Mouse (Mus musculus) heart, embryonic 16.5 days (tissue): ENCODE data around the gene Ifit3. TPM values are rescaled to one million over a fixed set of nuclear protein-coding genes. Genes with fewer than 3 reads are reported as not detected.
"Not testable (repeated sequence)": the region's sequence is repeated elsewhere in the genome, so short reads cannot be mapped to it uniquely, and the experiment has no call there.

ENCODE experiments used
- ATAC-seq: fragments of 200-750 bp; cut with Nextera tagmentation; replicated peaks from 2 replicates; pipeline ENCODE4 v1.8.0; 2017; ENCODE audit warnings: moderate number of reproducible peaks; ENCODE audit not compliant: insufficient read depth, low FRiP score; ENCODE audit errors: extremely low read depth
- H3K27ac ChIP-seq: fragments of 300-500 bp; sonication (generic); 2 replicates; pipeline ENCODE4 v1.5.1; 2014; ENCODE audit warnings: mild to moderate bottlenecking, low read length, control low read depth, moderate library complexity
- H3K27me3 ChIP-seq: fragments of 300-500 bp; sonication (generic); 2 replicates; pipeline ENCODE4 v1.6.1; 2014; ENCODE audit warnings: low read length, mixed read lengths; ENCODE audit not compliant: control insufficient read depth, insufficient read depth
- H3K36me3 ChIP-seq: fragments of 300-500 bp; sonication (generic); 2 replicates; pipeline ENCODE4 v1.6.1; 2014; ENCODE audit not compliant: control insufficient read depth, insufficient read depth
- H3K4me1 ChIP-seq: fragments of 300-500 bp; sonication (generic); 2 replicates; pipeline ENCODE4 v1.6.1; 2014; ENCODE audit warnings: low read length, mixed read lengths; ENCODE audit not compliant: control insufficient read depth, insufficient read depth
- H3K4me2 ChIP-seq: fragments of 300-500 bp; sonication (generic); 2 replicates; pipeline ENCODE4 v1.6.1; 2014; ENCODE audit warnings: low read depth, mild to moderate bottlenecking, control low read depth, low read length
- H3K4me3 ChIP-seq: fragments of 300-500 bp; sonication (generic); 2 replicates; pipeline ENCODE4 v1.5.1; 2014; ENCODE audit warnings: mild to moderate bottlenecking, control low read depth, low read length
- H3K9ac ChIP-seq: fragments of 300-500 bp; sonication (generic); 2 replicates; pipeline ENCODE4 v1.6.1; 2014; ENCODE audit warnings: low read length, control low read depth
- H3K9me3 ChIP-seq: fragments of 300-500 bp; sonication (generic); replicated peaks from 2 replicates; pipeline ENCODE4 v1.6.1; 2016; ENCODE audit warnings: low read length; ENCODE audit not compliant: control insufficient read depth
- WGBS: fragments of 180-500 bp; shearing (Covaris S2); extraction: QIAGEN DNeasy Blood & Tissue Kit; methylation state at CpG from one replicate; pipeline ENCODE4 v1.1.7; 2014; 5-methylcytosine and 5-hydroxymethylcytosine counted together
- polyA plus RNA-seq: library from polyadenylated mRNA; unstranded; fragments of >200 nt; fragmentation: Nextera tagmentation; extraction: Ambion mirVana; gene quantifications from 2 replicates; pipeline ENCODE4 v1.2.1, GENCODE M21; 2015

Ifit3 gene
- polyA plus RNA-seq, 1 experiment from 2014 or later, result 3.7 TPM

GRCm38 (mm10) chr19:34601888-34602287 lies 18.6 kb downstream of the Ifit3 start, which contains the start of gene Ifit1bl1:
Gene Ifit1bl1, minus strand, starts transcription at chr19:34601956.
- H3K27me3 ChIP-seq, H3K36me3 ChIP-seq, H3K4me3 ChIP-seq, H3K4me2 ChIP-seq, ATAC-seq, H3K27ac ChIP-seq, H3K9me3 ChIP-seq, H3K9ac ChIP-seq: not testable (repeated sequence)
- H3K4me1 ChIP-seq, result peaks cover 13% of the 10 kb centered on the region
- 58% methylated on average over 1 of the region's 1 CpGs for WGBS

GRCm38 (mm10) chr19:34605472-34605871 lies 22.1 kb downstream of the Ifit3 start:
- no peak overlapping the region for H3K27ac ChIP-seq
- H3K4me1 ChIP-seq, result peaks cover 3% of the 10 kb centered on the region; the same call in 1 of the 2 replicates
- ATAC-seq, result no peak
- H3K36me3 ChIP-seq, result no peaks in the 10 kb centered on the region
- H3K9ac ChIP-seq, result no peak overlapping the region
- WGBS, result 86% methylated on average over 3 of the region's 3 CpGs
- H3K27me3 ChIP-seq, result no peaks in the 10 kb centered on the region
- no peak overlapping the region for H3K4me2 ChIP-seq
- no peak overlapping the region for H3K4me3 ChIP-seq
- no peaks in the 10 kb centered on the region for H3K9me3 ChIP-seq

- H3K27ac ChIP-seq, result peak within 1 kb of the TSS; percentile 46; the same call in 1 of the 2 replicates
- 27% methylated on average over 4 of the region's 4 CpGs for WGBS
- not testable (repeated sequence) for H3K27me3 ChIP-seq, H3K4me3 ChIP-seq, H3K9ac ChIP-seq, H3K9me3 ChIP-seq, H3K4me2 ChIP-seq, H3K4me1 ChIP-seq, H3K36me3 ChIP-seq
- peak; percentile 49 for ATAC-seq
Observed at GRCm38 (mm10) chr19:34607237-34608051, 24.1 kb downstream of the Ifit3 start, which contains the start of gene Ifit3b. Gene Ifit3b, plus strand, starts transcription at chr19:34607970.

- H3K36me3 ChIP-seq, H3K27ac ChIP-seq, ATAC-seq, H3K4me3 ChIP-seq, H3K9me3 ChIP-seq, H3K4me1 ChIP-seq, H3K4me2 ChIP-seq, H3K27me3 ChIP-seq, H3K9ac ChIP-seq: not testable (repeated sequence)
- 66% methylated on average over 3 of the region's 3 CpGs for WGBS
Observed at GRCm38 (mm10) chr19:34610118-34610517, 26.8 kb downstream of the Ifit3 start.

- H3K4me1 ChIP-seq, ATAC-seq, H3K36me3 ChIP-seq, H3K27ac ChIP-seq, H3K4me2 ChIP-seq, H3K9ac ChIP-seq, H3K27me3 ChIP-seq, H3K9me3 ChIP-seq, H3K4me3 ChIP-seq: not testable (repeated sequence)
- WGBS, result 69% methylated on average over 5 of the region's 11 CpGs
Observed at GRCm38 (mm10) chr19:34612243-34613001, 29.1 kb downstream of the Ifit3 start.

GRCm38 (mm10) chr19:34620871-34621270 lies 37.5 kb downstream of the Ifit3 start:
- no peaks in the 10 kb centered on the region for H3K36me3 ChIP-seq
- no peak overlapping the region for H3K4me3 ChIP-seq
- no peaks in the 10 kb centered on the region for H3K9me3 ChIP-seq
- 88% methylated on average over 5 of the region's 5 CpGs for WGBS
- no peak overlapping the region for H3K27ac ChIP-seq
- no peak overlapping the region for H3K4me2 ChIP-seq
- H3K4me1 ChIP-seq, result no peaks in the 10 kb centered on the region
- H3K9ac ChIP-seq, result no peak overlapping the region
- no peaks in the 10 kb centered on the region for H3K27me3 ChIP-seq
- ATAC-seq, result no peak

- WGBS, result 87% methylated on average over 6 of the region's 6 CpGs
- Histone ChIP-seq H3K36me3 (no peaks in the 10 kb centered on the region), H3K27ac (no peak overlapping the region), H3K4me1 (no peaks in the 10 kb centered on the region), H3K4me3 (no peak overlapping the region), H3K27me3 (no peaks in the 10 kb centered on the region), H3K9ac (no peak overlapping the region), H3K4me2 (no peak overlapping the region), H3K9me3 (no peaks in the 10 kb centered on the region)
- ATAC-seq, result no peak
Observed at GRCm38 (mm10) chr19:34623781-34624180, 40.5 kb downstream of the Ifit3 start.

GRCm38 (mm10) chr19:34624663-34625062 lies 41.3 kb downstream of the Ifit3 start:
- WGBS, result 75% methylated on average over 4 of the region's 4 CpGs
- H3K9me3 ChIP-seq, result no peaks in the 10 kb centered on the region

GRCm38 (mm10) chr19:34627496-34627895 lies 44.2 kb downstream of the Ifit3 start:
- H3K27ac ChIP-seq, result no peak overlapping the region
- 66% methylated on average over 2 of the region's 2 CpGs for WGBS
- no peak overlapping the region for H3K4me2 ChIP-seq
- no peaks in the 10 kb centered on the region for H3K4me1 ChIP-seq
- ATAC-seq, result no peak
- no peaks in the 10 kb centered on the region for H3K36me3 ChIP-seq
- no peak overlapping the region for H3K4me3 ChIP-seq
- H3K9me3 ChIP-seq, result no peaks in the 10 kb centered on the region
- no peaks in the 10 kb centered on the region; the same call in 1 of the 2 replicates for H3K27me3 ChIP-seq
- no peak overlapping the region for H3K9ac ChIP-seq

More at GRCm38 (mm10) chr19:34624663-34625062, 41.3 kb downstream of the Ifit3 start:
- Histone ChIP-seq H3K4me2 (no peak overlapping the region), H3K27ac (no peak overlapping the region), H3K4me3 (no peak overlapping the region), H3K36me3 (no peaks in the 10 kb centered on the region), H3K9ac (no peak overlapping the region), H3K4me1 (no peaks in the 10 kb centered on the region), H3K27me3 (no peaks in the 10 kb centered on the region)
- no peak for ATAC-seq
